In the genomic region with DNA sequence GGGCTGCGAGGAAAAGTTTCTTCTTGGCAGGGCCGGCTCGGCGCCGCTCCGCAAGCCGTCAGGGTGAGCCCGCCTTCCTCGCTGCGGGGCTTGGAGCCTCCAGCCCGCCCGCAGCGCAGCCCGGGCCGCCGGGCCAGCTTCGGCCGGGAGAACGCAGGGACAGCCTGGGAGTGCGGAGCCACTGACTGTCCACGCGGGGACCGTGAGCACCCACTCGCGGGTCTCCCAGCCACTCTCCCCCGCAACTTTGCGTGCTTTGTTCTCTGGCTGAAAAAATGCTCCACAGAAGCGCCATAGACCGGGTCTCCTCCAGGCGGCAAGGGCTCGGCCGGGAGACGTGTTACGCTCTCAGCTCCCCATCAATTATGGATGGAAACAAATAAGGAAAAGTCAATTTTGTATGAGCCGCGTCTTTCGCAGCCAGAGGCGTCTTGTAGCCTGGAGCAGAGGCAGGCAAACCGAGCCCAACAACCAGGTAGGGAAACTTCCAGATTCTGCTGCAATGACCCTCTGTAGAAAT, we compare ENCODE assay signal across 8 mouse cellular contexts.
DNase-seq lines count a peak whose midpoint lies in the region; ATAC-seq and TF ChIP-seq lines count a peak whose summit lies in the region.

No protein-coding gene starts in this region.

- H3K27ac ChIP-seq in embryonic facial prominence, embryonic 13.5 days: peak overlapping the region; percentile 95
- H3K27ac ChIP-seq in intestine, postnatal 0 days (ENCODE audit: low read depth, low read length): peak overlapping the region; percentile 99

- under 1% methylated on average over 39 of the region's 39 CpGs for WGBS in embryonic facial prominence, embryonic 13.5 days
- under 1% methylated on average over 29 of the region's 39 CpGs for WGBS in intestine, postnatal 0 days

- no peaks in the 10 kb centered on the region for H3K9me3 ChIP-seq in embryonic facial prominence, embryonic 13.5 days
- H3K9me3 ChIP-seq in intestine, postnatal 0 days (ENCODE audit: control insufficient read depth): no peaks in the 10 kb centered on the region

- H3K4me1 ChIP-seq in embryonic facial prominence, embryonic 13.5 days: peaks cover 24% of the 10 kb centered on the region
- peaks cover 13% of the 10 kb centered on the region; the same call in 1 of the 2 replicates for H3K4me1 ChIP-seq in intestine, postnatal 0 days (replicated peaks; ENCODE audit: control insufficient read depth, insufficient read depth, low read length)

- H3K27me3 ChIP-seq in embryonic facial prominence, embryonic 13.5 days: peaks cover 15% of the 10 kb centered on the region
- H3K27me3 ChIP-seq in intestine, postnatal 0 days (replicated peaks; ENCODE audit: control insufficient read depth, insufficient read depth, low read length): no peaks in the 10 kb centered on the region

- peak; percentile 61 for DNase-seq in retina, embryonic 14.5 days (ENCODE audit: low spot score)
- DNase-seq in retina, postnatal 1 day: no peak
- DNase-seq in neural tube, embryonic 10.5 days (ENCODE audit: extremely low spot score, low spot score): peak; percentile 84
- DNase-seq in adrenal gland, postnatal 10 days: no peak
- no peak for DNase-seq in layer of hippocampus, adult 9-10 months (ENCODE audit: low spot score)
- no peak for DNase-seq in thymus, postnatal 36 days

- no peaks in the 10 kb centered on the region for H3K36me3 ChIP-seq in embryonic facial prominence, embryonic 13.5 days
- no peaks in the 10 kb centered on the region for H3K36me3 ChIP-seq in intestine, postnatal 0 days (ENCODE audit: control insufficient read depth, insufficient read depth)

- peak overlapping the region; percentile 82 for H3K4me2 ChIP-seq in embryonic facial prominence, embryonic 13.5 days
- H3K4me2 ChIP-seq in intestine, postnatal 0 days (replicated peaks; ENCODE audit: low read depth): peak overlapping the region; percentile 76

- peak overlapping the region; percentile 86 for H3K9ac ChIP-seq in embryonic facial prominence, embryonic 13.5 days
- H3K9ac ChIP-seq in intestine, postnatal 0 days (ENCODE audit: low read depth, low read length): peak overlapping the region; percentile 91

- H3K4me3 ChIP-seq in embryonic facial prominence, embryonic 13.5 days: peak overlapping the region; percentile 78
- H3K4me3 ChIP-seq in intestine, postnatal 0 days (ENCODE audit: low read depth, low read length): peak overlapping the region; percentile 84

- no peak; the same call in 1 of the 2 replicates for ATAC-seq in embryonic facial prominence, embryonic 13.5 days (ENCODE audit: insufficient number of reproducible peaks, insufficient read depth, low FRiP score, low TSS enrichment, low read depth)
- ATAC-seq in intestine, postnatal 0 days: peak; percentile 0; the same call in 1 of the 2 replicates

- peak; percentile 19; the same call in 1 of the 2 replicates for TF ChIP-seq CTCF in intestine, postnatal 0 days (IDR thresholded peaks at IDR 0.05; ENCODE audit: low read depth)

Comparison
In these comparisons a context has a peak if more than half of its experiments do, and no peak if none do; other contexts are left out.
1. DNase-seq: peak in retina, embryonic 14.5 days (single experiment) and neural tube, embryonic 10.5 days (single experiment); none in retina, postnatal 1 day (single experiment), adrenal gland, postnatal 10 days (single experiment), layer of hippocampus, adult 9-10 months (single experiment) and thymus, postnatal 36 days (0 of 2).